Mouse (Mus musculus) A20 (cell line): ENCODE data around the gene Mrc2.

Experiments
- DNase-seq: peaks from one replicate; pipeline ENCODE4 v3.0.0-alpha.2; 2011; ENCODE audit warnings: low read depth, low spot score

Mrc2 gene

GRCm38 (mm10) chr11:105310197-105310596 is 17.8 kb downstream of the Mrc2 start:
- DNase-seq, result no peak

- DNase-seq, result no peak
These were observed 19.0 kb downstream of the Mrc2 start for GRCm38 (mm10) chr11:105311291-105311975.

- no peak for DNase-seq
These were observed 20.0 kb downstream of the Mrc2 start for GRCm38 (mm10) chr11:105312311-105312942.

DNA sequence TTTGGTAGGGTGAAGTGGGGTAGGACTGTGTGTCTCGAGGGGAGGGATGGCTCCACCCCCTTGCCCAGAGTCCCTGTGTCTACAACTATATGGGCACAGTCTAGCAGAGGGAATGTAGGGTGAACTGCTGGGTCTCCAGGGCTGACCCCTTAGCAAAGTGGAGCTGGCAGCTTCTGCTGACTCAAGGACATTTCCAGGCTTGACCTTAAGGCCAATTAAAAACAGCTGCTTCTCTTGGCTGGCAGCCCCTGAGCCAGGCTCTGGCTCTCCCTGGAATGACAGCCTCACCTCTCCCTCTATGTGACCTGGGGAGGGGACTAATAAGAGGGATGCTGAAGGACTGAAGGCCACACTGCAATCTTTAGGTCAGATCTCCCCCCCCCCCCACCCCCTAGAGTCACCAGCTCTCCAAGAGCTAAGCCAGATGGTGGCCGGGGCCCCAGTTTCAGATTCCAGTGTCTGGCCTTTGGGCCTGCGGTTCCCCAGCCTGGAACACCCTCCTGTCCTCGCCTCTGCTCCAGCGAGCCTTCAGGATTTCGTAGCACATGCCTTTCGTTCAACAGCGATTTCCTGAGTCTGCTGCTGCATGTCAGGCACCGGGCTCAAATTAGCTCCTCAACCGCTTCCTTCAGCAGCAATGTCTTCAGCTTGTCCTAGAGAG is 20.7 kb downstream of the Mrc2 start:
- DNase-seq, result no peak

- no peak for DNase-seq
These were observed 21.2 kb downstream of the Mrc2 start for GRCm38 (mm10) chr11:105313633-105314014.

DNA sequence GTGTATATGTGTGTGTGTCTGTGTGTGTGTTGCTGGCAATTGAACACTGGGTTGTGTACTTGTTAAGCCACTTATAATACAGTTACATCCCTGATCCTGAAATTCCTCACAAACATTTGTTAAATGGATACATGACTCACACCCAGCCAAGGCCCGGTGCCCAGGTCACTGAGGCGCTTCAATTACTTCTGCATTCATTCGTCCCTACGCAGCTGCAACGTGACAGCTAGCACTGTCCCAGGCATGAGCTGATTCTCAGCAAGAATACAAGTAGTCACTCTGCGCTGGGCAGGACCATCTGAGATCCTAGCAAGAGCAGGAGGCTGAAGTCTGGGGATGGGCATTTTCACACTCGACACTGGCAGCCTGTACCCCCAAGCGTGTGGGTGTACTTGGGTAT is 22.9 kb downstream of the Mrc2 start:
- peak; percentile 26 for DNase-seq

DNA sequence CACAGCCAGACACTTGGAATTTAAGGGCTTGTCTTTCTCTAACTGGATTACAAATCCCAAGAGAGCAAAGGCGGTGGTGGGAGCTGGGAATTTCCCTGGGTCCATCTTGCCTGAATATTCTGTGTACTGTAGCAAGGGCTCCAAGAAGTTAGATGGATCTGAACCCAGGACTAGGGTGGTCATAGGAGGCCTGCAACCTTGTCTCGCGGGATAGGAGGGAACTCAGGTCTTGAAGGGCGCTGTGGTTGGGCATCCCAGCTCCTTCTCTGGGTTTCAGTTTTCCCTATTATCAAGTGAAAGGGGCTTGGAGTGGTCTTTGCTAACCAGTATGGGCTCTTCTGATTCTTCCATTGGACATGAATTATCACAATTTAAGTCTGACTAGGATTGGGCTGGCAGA is 23.7 kb downstream of the Mrc2 start:
- no peak for DNase-seq

DNA sequence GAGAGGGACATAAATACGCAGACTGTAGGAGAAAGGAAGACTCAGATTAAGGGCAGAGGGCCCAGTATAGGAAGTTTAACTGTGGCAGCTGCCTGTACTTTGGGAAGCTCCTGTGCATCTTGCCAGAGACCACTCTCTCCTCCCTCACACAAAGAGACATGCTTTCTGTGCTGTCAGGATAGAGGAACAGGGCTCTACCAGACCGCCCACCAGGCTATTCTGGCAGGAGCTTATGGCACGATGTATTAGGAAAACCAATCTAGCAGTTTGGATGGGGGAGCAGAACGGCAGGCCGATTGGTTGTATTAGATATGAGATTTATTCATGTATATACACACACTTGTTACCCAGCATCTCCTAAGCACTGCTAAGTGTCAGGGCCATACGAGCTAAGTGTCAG is 25.3 kb downstream of the Mrc2 start:
- no peak for DNase-seq

DNA sequence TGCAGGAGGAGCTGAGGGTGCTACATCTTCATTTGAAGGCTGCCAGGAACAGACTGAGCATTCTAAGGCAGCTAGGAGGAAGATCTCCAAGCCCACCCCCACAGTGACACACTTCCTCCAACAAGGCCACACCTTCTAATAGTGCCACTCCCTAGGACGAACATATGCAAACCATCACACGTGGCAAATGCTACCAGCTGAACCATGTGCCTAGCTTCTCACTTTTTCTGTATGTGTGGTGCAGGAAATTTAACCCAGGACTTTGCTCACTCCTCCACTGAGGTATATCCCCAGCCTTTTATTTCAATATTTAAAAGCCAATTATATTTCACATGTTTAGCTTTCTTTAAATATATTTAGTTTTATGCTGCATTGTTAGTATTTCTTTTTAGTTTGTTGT is 28.6 kb downstream of the Mrc2 start:
- DNase-seq, result peak; percentile 28

DNA sequence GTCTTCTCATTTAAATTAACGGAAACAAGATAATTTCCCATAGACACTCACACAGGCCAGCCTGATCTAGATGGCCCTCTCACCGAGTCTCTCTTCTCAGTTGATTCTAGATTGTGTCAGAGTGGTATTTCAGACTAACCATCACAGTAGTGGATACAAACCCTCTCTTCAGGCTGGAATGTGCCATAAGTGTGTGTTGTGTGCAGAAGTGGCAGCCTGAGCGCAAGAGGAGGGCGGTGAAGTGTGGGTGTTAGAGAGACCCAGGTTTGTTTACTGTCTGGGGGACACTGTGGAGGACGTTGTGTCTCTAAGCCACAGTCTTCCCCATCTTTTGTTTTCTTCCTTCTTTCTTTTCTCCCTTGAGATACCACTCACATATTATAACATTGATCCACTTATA is 31.1 kb downstream of the Mrc2 start:
- DNase-seq, result no peak

DNA sequence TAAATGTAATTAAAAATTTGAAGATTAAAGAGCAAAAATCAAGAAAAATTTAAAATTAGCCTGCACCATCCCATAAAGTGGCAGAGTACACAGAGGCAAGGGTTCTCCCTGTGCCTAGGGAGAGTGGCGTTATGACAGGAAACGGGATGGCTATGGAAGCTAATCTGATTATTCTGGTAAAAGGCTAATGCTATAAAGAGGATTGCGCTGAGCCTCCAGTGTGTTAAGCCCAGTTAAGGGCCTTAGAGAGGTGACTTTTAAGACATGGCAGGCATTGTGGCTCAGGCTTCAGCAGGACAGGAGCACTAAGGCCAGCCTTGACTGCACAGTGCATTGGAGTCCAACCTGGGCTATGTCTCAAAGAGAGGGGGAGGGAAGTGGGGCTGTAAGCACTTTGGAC is 34.7 kb downstream of the Mrc2 start:
- DNase-seq, result no peak

DNA sequence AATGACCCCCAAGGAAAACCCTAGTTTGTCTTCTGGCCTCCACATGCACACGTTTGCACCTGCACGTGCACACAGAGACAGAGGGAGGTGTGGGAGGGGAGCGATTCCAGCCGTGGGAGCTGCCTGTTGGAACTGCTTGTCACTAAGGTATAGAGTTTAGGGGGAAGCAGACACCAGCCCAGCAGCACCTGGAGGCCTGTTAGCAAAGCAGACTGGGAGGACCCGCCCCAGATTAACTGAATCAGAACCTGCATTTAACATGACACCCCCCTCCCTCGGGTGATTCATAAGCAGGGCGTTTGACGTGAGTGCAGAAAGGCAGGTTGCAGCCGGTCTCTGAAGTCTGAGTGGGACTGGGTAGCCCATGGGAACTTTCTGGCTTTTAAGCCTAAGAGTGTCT is 37.5 kb downstream of the Mrc2 start:
- no peak for DNase-seq

DNA sequence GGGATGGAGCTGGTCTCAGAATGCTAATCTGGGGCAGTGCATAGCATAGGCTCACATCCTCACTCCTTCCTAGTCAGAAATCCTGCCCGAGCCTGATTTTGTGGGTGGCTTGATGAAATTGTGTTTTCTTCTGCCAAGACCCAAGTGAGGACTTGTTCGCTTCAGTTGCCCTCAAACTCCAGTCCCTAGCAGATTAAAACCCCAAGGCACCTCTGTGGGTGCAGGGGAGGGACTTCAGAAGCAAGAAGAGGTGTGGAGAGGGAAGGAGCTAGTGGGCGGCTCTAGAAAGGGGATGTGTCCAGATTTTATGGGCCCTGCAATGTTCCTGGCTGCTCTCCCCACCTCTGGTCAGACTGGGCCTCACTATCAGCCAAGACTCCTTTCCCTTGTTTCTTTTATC is 38.7 kb downstream of the Mrc2 start:
- no peak for DNase-seq

GRCm38 (mm10) chr11:105331732-105332131 is 39.3 kb downstream of the Mrc2 start:
- no peak for DNase-seq

GRCm38 (mm10) chr11:105332468-105332867 is 40.0 kb downstream of the Mrc2 start:
- peak; percentile 58 for DNase-seq

GRCm38 (mm10) chr11:105333867-105334670 is 41.6 kb downstream of the Mrc2 start:
- no peak for DNase-seq

GRCm38 (mm10) chr11:105338596-105339390 is 46.4 kb downstream of the Mrc2 start:
- DNase-seq, result no peak

DNA sequence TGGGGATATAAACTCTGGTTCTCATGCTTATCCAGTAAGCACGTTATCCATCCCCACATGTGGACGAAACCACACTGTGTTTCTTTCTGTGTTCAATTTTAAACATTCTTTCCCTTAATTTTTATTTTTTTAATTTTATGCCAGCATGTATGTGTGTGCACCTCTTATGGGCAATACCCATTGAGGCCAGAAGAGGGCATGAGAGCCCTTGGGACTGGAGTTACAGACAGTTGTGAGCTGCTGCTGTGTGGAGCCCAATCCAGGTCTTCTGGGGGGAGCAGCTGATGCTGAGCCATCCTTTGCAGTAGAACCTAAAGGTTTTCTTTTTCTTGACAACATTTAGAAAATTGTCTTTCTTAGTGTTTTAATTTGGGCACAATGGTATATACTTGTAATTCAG is 52.8 kb downstream of the Mrc2 start:
- peak; percentile 60 for DNase-seq

GRCm38 (mm10) chr11:105347162-105348161 is 55.0 kb downstream of the Mrc2 start:
- DNase-seq, result peak; percentile 86

GRCm38 (mm10) chr11:105348495-105348982 is 56.1 kb downstream of the Mrc2 start:
- no peak for DNase-seq
